Mouse (Mus musculus): Measurements from ENCODE around the gene Twist2.

DNA sequence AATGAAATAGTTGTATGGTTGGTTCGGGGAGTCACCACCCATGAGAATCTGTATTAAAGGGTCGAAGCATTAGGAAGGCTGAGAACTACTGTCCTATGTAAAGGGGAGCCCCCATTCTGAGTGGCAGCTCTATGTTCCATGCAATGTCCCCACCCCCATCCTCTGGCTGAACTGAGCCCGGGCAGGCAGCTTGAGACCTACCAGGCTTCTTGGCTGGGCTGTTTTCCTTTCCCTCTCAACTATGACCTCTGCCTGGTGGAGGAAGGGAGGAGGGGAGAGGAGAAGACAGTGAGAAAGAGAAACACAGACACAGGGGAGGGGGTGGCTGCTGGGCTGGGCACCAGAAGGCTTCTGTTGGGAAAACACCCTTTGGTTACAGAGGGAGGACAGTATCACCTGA lies 1.9 kb upstream of the Twist2 start:
- TF ChIP-seq CTCF (IDR thresholded peaks at IDR 0.05; ENCODE audit: low read depth, low read length) (no peak), POLR2A (IDR thresholded peaks at IDR 0.05; ENCODE audit: borderline replicate concordance, low read depth, low read length) (no peak)

Measured in bone marrow macrophage, adult 2 months (primary cell).